Mouse (Mus musculus) stomach, embryonic 16.5 days (tissue): ENCODE measurements around the gene Arhgef3. TPM values are rescaled to one million over a fixed set of nuclear protein-coding genes. Genes with fewer than 3 reads are reported as not detected.
A peak's percentile ranks its signal among the peaks of the same experiment; 100 is the strongest.

Experiments used
- ATAC-seq: fragments of 200-750 bp; cut with Nextera tagmentation; 2 replicates; pipeline ENCODE4 v1.8.0; 2017; ENCODE audit warnings: moderate number of reproducible peaks, moderate TSS enrichment; ENCODE audit not compliant: insufficient read depth, low FRiP score
- H3K27ac ChIP-seq: fragments of 300-500 bp; sonication (generic); 2 replicates; pipeline ENCODE4 v1.5.1; 2014; ENCODE audit warnings: low read length
- H3K27me3 ChIP-seq: fragments of 300-500 bp; sonication (generic); 2 replicates; pipeline ENCODE4 v1.6.1; 2014; ENCODE audit warnings: low read length, control low read depth, mixed read lengths; ENCODE audit not compliant: control insufficient read depth, insufficient read depth
- H3K36me3 ChIP-seq: fragments of 300-500 bp; sonication (generic); 2 replicates; pipeline ENCODE4 v1.6.1; 2014; ENCODE audit warnings: low read length; ENCODE audit not compliant: control insufficient read depth, insufficient read depth
- H3K4me1 ChIP-seq: fragments of 300-500 bp; sonication (generic); 2 replicates; pipeline ENCODE4 v1.6.1; 2014; ENCODE audit warnings: low read length, control low read depth, mixed read lengths; ENCODE audit not compliant: control insufficient read depth, insufficient read depth
- H3K4me2 ChIP-seq: fragments of 300-500 bp; sonication (generic); 2 replicates; pipeline ENCODE4 v1.6.1; 2014; ENCODE audit warnings: low read depth, low read length, mixed read lengths
- H3K4me3 ChIP-seq: fragments of 300-500 bp; sonication (generic); replicated peaks from 2 replicates; pipeline ENCODE4 v1.5.1; 2014; ENCODE audit warnings: mild to moderate bottlenecking, low read length
- H3K9ac ChIP-seq: fragments of 300-500 bp; sonication (generic); 2 replicates; pipeline ENCODE4 v1.6.1; 2014; ENCODE audit warnings: low read length
- H3K9me3 ChIP-seq: fragments of 300-500 bp; sonication (generic); replicated peaks from 2 replicates; pipeline ENCODE4 v1.6.1; 2016; ENCODE audit warnings: low read length, control low read depth; ENCODE audit not compliant: control insufficient read depth
- WGBS: fragments of 180-500 bp; shearing (Covaris S2); extraction: QIAGEN DNeasy Blood & Tissue Kit; methylation state at CpG from one replicate; pipeline ENCODE4 v1.1.7; 2014; 5-methylcytosine and 5-hydroxymethylcytosine counted together
- polyA plus RNA-seq: library from polyadenylated mRNA; unstranded; fragments of >200 nt; fragmentation: Nextera tagmentation; extraction: Ambion mirVana; gene quantifications from 2 replicates; pipeline ENCODE4 v1.2.1, GENCODE M21; 2015

Gene Arhgef3
- polyA plus RNA-seq, 1 experiment from 2014 or later: 20.9 TPM

DNA sequence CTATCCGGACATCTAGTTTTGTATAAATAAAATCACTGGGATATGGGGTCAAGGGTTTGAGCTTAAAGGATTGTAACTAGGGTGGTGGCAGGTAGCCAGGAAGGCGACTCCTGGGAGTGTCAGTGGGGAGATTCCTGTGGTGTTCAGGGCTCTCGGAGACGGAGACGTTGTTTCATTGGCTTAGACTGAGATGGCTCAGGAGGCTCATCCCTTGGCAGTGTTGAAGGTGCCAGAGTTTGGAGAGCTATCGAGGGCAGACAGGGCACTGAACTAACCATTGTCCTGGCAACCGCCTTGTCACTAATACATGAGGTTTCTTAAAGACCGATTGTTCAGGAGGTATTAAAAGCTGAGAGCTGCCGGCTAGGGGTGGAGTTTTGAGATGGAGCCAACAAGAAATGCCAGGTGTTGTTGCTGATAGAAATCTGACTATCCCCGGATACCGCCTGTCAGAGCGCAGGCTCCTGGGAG, 60.2 kb downstream of the Arhgef3 start:
- Histone ChIP-seq H3K9me3 (no peaks in the 10 kb centered on the region), H3K27ac (peak overlapping the region; percentile 46; the same call in 1 of the 2 replicates), H3K4me1 (peaks cover 27% of the 10 kb centered on the region), H3K36me3 (no peaks in the 10 kb centered on the region), H3K27me3 (no peaks in the 10 kb centered on the region), H3K4me3 (no peak overlapping the region), H3K9ac (no peak overlapping the region), H3K4me2 (no peak overlapping the region; the same call in 1 of the 2 replicates)
- WGBS: 45% methylated on average over 12 of the region's 12 CpGs
- ATAC-seq: peak; percentile 15; the same call in 1 of the 2 replicates

DNA sequence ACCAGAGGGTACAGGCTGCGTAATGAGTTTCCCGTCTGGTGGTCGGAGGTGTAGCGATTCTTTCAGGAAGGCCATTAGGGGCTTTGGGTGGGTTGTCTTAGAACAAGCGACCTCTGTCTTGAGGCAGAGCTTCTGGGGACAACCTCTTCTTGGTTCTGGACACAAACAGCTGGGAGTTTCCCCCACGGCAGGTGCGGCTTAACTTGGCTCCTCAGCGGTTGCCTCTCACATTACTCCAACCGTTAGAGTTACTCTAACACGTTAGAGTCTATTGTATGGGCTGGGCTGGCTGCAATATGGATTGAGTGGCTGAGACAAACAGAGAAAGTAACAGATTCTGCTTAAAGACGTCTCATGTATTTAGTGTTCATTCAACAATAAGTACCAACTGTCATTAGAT, 60.6 kb downstream of the Arhgef3 start:
- Histone ChIP-seq H3K9ac (no peak overlapping the region), H3K4me1 (peaks cover 27% of the 10 kb centered on the region), H3K36me3 (no peaks in the 10 kb centered on the region), H3K27ac (no peak overlapping the region), H3K9me3 (no peaks in the 10 kb centered on the region), H3K4me2 (no peak overlapping the region), H3K4me3 (no peak overlapping the region), H3K27me3 (no peaks in the 10 kb centered on the region)
- no peak for ATAC-seq
- whole genome bisulfite sequencing: 69% methylated on average over 11 of the region's 11 CpGs

DNA sequence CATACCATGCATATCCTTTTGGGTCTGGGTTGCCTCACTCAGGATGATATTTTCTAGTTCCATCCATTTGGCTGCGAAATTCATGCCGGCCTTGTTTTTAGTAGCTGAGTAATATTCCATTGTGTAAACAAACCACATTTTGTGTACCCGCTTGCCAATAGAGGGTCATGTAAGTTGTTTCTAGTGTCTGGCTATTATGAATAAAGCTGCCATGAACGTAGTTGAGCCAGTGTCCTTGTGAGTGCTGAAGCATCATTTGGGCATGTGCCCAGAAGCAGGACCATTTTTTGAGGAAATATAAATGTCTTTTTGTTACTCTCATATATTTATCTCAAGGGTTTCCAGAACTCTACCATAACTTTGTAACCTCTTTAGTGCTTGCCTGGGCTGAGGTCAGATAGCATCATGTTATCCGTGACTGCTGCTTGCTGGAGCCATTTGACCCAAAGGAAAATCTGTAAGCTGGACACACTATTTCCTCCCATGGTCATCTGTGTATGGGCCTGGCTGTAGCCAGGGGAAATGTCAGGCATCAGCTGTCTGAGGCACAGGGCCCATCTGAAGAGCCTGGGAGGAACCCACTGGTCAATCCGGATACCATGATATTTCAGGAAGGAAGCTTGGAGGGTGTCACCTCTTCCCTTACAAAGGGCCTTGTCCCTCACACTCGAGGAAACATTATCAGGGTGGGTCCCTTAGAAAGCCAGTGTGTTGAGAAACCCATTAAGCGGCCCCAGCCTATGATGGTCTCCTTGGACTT, 63.3 kb downstream of the Arhgef3 start:
- Histone ChIP-seq H3K27me3 (no peaks in the 10 kb centered on the region), H3K4me2 (no peak overlapping the region), H3K9me3 (no peaks in the 10 kb centered on the region), H3K36me3 (no peaks in the 10 kb centered on the region), H3K9ac (no peak overlapping the region), H3K4me1 (peaks cover 34% of the 10 kb centered on the region), H3K27ac (peak overlapping the region; percentile 54; the same call in 1 of the 2 replicates), H3K4me3 (no peak overlapping the region)
- WGBS: 79% methylated on average over 8 of the region's 8 CpGs
- no peak for ATAC-seq

DNA sequence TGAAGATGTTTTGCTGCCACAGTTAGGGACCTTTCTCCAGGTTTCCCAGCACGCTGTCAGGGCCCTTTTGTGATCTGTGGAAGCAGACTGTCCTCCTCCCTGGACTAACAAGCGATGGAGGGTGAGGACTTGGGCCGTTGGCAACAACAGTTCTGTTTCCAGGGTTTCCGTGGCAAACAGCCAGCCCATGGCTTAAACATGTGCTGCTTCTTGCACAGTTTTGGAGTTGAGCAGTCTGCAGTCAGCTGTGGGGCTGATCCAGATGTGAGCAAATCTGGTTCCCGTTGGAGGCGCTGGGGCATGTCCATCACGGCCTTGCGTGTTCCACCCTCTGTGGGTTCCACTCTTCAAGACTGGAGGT, 63.8 kb downstream of the Arhgef3 start:
- Histone ChIP-seq H3K27ac (peak overlapping the region; percentile 54), H3K4me3 (no peak overlapping the region), H3K9ac (no peak overlapping the region), H3K36me3 (no peaks in the 10 kb centered on the region), H3K9me3 (no peaks in the 10 kb centered on the region), H3K4me1 (peaks cover 40% of the 10 kb centered on the region), H3K27me3 (no peaks in the 10 kb centered on the region), H3K4me2 (no peak overlapping the region)
- WGBS: 47% methylated on average over 8 of the region's 8 CpGs
- peak; percentile 61; the same call in 1 of the 2 replicates for ATAC-seq

DNA sequence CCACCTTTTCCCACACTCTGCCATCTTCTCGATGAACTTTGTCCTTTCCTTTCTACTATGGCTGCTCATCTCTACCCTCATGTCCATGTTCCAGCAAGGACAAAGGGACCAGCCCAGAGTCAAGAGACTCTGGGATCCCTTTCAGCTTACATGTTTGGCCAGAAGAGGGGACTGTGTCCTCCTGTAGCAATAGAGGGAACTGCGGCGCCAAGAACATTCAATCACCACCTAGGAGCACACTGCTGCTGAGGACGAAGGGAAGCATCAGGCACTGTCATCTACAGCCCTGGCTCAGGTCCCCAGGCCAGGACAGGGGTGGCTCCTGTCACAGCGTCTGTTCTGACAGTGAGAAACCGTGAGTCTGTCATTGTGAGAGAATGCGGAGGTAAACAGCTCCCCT, 65.1 kb downstream of the Arhgef3 start:
- no peak for ATAC-seq
- H3K4me3 ChIP-seq: no peak overlapping the region
- WGBS: 75% methylated on average over 7 of the region's 7 CpGs

DNA sequence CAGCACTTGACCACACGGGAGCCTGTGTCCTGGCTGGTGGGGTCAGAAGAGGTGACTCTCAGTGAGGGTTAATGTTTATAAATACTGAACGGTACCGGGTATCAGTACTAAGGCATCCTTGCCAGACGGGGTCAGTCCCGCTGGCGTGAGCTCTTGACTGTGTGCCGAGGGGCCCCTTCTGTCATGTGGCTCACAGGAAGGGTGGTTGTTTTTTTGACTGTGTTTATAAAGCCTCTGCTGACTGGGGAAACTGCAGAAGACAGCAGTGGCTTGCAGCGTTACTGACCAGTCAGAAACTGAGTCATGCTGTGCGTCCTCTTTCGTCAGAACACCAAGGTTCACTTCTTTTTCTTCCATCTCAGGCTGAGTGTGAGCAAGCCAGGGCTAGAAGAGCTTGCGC, 67.4 kb downstream of the Arhgef3 start:
- Histone ChIP-seq H3K27me3 (no peaks in the 10 kb centered on the region), H3K4me3 (no peak overlapping the region), H3K4me2 (no peak overlapping the region), H3K36me3 (no peaks in the 10 kb centered on the region), H3K27ac (peak overlapping the region; percentile 3; the same call in 1 of the 2 replicates), H3K4me1 (peaks cover 25% of the 10 kb centered on the region; the same call in 1 of the 2 replicates), H3K9ac (no peak overlapping the region), H3K9me3 (no peaks in the 10 kb centered on the region)
- no peak for ATAC-seq
- 29% methylated on average over 11 of the region's 11 CpGs for WGBS

More for the DNA sequence above, 65.1 kb downstream of the Arhgef3 start:
- Histone ChIP-seq H3K9ac (no peak overlapping the region), H3K9me3 (no peaks in the 10 kb centered on the region), H3K4me1 (peaks cover 29% of the 10 kb centered on the region), H3K27ac (no peak overlapping the region), H3K4me2 (no peak overlapping the region), H3K36me3 (no peaks in the 10 kb centered on the region), H3K27me3 (no peaks in the 10 kb centered on the region)

DNA sequence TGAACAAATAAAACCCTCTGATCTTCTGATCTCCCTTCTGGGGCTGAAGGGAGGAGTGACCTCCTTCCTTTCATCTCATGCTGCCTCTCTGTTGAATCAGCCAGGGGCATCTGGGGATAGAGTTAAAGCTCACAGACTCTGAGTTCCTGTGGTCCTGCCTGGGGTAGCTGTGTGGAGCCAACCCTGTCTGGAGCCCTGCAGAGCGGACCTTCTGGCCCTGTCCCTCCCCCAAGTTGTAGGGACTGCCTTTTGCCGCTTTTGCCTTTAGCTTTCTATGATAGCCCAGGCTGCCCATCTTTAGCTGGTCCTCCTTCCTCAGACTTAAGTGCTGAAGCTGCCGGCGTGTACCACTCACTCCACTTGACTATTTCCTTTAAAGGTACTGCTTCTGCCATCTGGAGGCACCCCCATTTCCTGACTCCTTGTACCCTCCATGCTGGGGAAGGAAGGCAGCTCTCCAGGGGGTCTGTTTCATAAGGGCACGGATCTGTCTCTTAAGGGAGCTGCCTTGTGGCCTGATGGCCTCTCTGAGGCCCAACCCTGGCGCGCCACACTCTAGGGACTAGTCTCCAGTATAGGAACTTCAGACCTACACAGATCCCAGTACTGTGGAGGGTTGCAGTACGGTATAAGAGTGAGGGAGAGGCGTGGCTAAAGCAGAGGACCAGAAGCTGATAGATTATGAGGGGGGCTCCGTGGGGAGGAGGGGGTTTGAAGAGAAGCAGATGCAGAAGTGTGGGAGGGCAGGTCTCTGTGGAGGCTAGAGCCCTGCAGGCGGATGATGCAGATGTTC, 68.1 kb downstream of the Arhgef3 start:
- Histone ChIP-seq H3K4me2 (no peak overlapping the region), H3K9ac (no peak overlapping the region), H3K9me3 (no peaks in the 10 kb centered on the region), H3K36me3 (no peaks in the 10 kb centered on the region), H3K27ac (peak overlapping the region; percentile 3; the same call in 1 of the 2 replicates), H3K4me3 (no peak overlapping the region), H3K27me3 (no peaks in the 10 kb centered on the region), H3K4me1 (peaks cover 25% of the 10 kb centered on the region; the same call in 1 of the 2 replicates)
- WGBS: 57% methylated on average over 11 of the region's 11 CpGs
- ATAC-seq: peak; percentile 15; the same call in 1 of the 2 replicates

DNA sequence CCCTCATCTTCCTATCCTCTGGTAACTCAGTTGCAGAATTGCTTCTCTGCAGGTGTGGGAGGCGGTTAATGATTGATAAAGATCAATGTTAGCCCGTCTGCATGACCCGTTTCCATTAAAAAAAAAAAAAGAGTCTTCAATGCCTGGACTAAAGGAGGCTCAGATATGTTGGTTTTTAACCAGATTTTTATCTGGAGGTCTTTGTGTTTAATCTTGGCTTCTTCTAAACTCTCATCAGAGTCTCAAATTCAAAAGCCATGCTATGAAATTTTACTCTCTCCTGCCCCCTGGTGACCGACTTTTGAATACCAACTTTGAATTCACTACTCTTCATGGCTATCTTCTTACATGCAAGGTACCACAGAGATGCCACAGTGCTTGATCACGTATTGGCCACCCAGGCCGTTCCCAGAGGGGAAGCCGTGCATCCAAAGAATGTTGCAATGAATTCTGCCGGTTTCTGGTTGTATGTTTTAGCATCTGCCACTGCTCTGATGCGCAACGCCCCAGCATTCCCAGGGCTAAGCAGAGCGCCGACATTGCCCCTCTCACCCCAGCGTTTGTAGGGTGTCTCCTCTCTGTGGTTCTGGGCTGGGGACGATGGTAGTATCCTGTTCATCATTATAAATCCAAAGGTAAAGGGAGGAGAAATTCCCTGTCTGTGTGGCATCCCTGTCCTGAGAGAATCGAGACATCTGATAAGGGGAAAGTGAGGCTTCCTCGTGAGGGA, 69.0 kb downstream of the Arhgef3 start:
- no peak overlapping the region for H3K4me2 ChIP-seq
- no peaks in the 10 kb centered on the region for H3K27me3 ChIP-seq
- no peaks in the 10 kb centered on the region for H3K36me3 ChIP-seq
- H3K9me3 ChIP-seq: no peaks in the 10 kb centered on the region
- H3K4me3 ChIP-seq: no peak overlapping the region
- H3K9ac ChIP-seq: no peak overlapping the region
- ATAC-seq: no peak
- WGBS: 57% methylated on average over 16 of the region's 16 CpGs
- H3K4me1 ChIP-seq: peaks cover 24% of the 10 kb centered on the region; the same call in 1 of the 2 replicates
- no peak overlapping the region for H3K27ac ChIP-seq
